Mouse (Mus musculus) MN1 (cell line): Measurements from ENCODE around the gene Pitx2.

Experiments
- DNase-seq: peaks from one replicate; pipeline ENCODE4 v3.0.0-alpha.2; 2016; ENCODE audit warnings: low spot score

Pitx2 gene

GRCm38 (mm10) chr3:129202871-129203740 is 3.4 kb downstream of the Pitx2 start:
- no peak for DNase-seq

DNA sequence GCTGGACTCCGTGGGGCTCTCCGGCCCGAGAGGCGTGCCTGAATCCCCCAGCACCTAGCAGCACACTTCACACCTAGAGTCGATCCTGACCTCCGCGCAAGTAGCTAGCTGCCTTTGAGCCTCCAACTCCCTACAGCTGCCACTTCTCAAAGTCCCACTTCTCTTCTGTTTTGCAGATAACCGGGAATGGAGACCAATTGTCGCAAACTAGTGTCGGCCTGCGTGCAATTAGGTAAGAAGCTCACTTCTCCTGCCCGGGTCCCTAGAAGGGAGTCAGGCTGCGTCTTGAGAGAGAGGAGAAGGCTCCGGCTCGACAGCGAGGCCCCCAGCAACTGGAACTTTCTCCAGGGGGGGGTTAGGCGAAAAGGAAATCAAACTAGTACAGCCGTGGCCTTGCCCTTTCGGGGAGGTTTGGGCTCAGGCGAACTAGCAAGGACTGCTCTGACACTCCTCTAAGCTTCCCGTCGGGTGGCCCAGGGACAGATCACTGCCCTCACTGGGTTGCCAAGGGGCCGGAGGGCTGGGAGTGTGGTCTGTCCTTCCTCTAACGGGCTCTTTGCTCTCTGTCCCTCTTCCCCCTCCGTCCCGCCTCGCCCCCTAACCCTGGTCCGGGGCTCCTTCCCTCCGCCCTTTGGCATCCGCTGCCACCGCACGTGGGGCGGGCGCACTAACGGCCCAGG is 4.2 kb downstream of the Pitx2 start:
- no peak for DNase-seq

- DNase-seq, result no peak
Observed at GRCm38 (mm10) chr3:129204441-129205313, 5.0 kb downstream of the Pitx2 start.

DNA sequence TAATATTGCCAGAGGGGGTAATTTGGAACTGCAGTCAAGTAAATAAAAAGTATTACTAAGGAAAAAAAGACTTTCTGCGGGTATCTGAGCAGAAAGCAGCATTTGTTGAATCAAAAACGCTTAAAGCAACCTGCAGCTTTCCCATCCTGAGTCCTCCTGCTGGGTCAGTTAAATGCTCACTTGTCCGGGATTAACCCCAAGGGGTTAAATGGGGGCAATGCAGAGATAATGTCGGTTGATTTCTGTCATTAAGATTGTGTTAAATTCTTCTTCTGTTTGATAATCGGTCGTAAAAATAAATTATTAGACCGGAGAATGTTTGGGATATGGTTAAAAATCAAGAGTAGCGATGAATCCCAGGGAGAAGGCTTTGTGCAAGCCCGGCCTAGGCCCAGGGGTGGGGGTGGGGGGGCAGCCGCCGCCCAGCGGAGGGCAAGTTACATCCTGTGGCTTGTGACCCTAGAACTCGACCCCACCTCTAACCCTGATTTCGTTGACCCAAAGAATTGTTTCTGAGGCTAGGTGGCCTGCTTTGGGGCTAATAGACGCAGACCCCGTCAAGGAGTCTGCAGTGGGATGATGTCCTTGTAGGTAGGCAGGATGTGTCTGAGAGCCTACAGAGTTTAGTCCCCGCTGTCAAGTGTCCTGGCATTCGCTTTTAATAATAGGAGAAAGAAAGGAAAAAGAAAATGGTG is 6.0 kb downstream of the Pitx2 start:
- DNase-seq, result no peak

DNA sequence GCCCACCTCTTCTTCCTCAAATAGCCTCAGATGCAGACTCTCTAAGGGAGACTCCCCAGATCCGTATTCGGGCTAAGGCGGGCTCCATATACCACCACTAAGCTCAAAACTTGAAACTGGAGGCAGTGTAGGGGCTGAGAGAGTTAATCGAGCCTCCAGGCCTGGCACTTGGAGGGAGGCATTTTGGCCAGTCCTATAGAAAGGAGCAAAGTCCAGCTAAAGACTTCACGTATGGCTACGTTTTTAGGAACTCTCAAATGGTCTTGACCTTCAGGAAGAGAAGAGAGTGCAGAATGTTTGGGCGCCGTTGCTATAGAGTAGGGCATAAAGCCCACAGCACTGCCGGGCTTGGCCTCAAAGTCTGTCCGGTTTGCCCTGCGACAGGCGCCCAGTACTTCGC is 7.1 kb downstream of the Pitx2 start:
- no peak for DNase-seq

DNA sequence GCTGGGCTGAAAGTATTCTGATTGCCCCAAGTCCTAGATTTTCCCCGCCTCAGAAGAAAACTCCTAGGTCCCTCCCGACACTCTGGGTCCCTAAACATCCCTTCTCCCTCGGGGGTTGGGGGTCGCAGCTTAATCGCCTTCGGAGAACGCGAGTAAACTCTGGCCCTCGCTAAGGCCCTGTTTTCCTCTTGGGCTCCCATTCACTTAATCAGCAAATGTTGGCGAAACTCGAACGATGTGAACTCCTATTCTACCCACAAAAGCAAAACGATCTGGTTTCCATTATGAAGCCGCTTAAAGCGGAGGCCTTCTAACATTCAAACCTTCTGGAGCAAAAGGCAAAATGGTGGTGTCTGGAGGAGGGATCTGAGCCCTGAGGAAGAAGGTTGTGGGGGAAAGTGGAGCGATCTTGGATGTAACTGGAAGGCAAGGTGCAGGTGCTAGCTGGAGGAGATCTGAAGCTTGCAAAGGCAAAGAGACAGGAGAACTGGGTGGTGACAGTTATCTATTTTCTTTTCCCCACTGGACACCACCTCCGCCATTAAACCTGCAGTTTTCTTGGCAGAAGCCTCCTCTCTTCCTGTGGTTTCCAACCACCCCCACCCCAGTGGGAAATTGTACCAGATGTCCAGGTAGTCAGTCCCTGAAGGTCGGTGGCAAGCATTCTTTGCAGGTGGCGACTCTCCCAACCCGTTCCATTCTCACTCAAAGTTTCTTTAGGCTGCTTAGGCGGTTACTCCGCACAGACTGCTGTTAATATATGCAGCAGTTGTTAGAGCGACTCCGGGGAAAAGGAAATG is 7.8 kb downstream of the Pitx2 start:
- DNase-seq, result no peak

DNA sequence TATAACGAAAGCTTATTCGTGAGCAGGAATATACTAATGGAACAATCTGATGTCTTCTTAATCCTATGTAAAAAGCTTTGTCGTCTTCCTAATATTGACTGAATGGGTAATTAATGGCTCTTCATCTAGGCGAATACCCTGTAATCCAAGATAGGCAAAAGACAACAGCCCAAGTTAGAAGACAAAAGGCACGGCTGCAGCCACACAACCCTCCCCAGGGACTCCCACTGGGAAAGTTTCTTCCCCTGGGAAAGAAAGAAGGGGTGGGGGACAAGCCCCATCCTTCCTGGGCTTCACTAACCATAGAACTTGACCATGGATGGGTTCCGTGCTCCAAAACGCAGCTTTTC is 8.3 kb downstream of the Pitx2 start:
- DNase-seq, result no peak

DNA sequence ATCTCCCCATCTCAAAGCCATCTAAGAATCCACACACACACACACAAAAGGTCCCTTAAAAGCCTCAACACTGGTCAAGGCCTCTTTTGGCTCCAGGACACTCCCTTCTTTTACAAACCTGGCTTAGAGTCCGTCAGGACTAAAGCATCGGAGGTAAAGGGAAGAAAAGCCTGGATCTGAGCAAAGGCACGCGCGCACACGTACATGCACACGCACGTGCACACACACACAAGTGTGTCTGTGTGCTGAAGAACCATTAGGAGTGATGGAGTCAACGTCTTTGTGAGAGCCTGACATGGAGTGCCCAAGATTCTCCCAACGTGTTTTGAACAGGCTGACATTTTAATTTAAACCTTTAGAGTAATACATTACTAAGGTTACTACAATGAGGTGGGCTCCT is 8.7 kb downstream of the Pitx2 start:
- DNase-seq, result no peak

GRCm38 (mm10) chr3:129209266-129209665 is 9.6 kb downstream of the Pitx2 start:
- DNase-seq, result no peak

GRCm38 (mm10) chr3:129209771-129210170 is 10.1 kb downstream of the Pitx2 start:
- DNase-seq, result no peak

DNA sequence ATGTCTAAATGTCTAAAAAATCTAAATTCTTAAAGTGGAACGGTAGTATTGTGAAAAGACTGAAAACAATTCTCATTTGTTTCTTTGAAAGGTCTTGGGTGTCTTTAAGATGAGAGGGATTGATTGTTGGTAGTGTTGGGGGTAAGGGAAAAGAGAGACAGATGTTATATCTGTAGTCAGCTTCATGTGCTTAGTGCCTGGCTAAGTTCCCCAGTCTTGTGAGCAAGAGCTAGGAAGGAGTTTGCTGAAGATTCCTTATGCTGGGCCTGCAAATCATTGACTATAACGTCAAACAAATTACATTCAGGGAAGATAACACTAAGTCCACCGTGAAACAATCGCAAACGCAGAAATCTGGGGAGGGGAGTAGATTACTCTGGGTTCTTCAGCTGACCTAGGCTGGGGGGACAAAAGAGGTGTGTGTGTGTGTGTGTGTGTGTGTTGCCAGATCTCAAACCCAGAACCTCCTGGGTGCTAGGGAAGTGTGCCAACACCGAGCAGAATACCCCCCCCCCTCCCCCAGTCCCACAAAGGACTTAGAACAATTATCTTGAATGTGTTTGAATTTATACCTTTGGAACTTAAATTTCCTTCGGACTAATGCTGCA is 12.5 kb downstream of the Pitx2 start:
- DNase-seq, result no peak

GRCm38 (mm10) chr3:129212807-129213206 is 13.1 kb downstream of the Pitx2 start:
- DNase-seq, result no peak

GRCm38 (mm10) chr3:129213633-129214145 is 14.0 kb downstream of the Pitx2 start:
- no peak for DNase-seq

GRCm38 (mm10) chr3:129214146-129214665 is 14.5 kb downstream of the Pitx2 start:
- no peak for DNase-seq

DNA sequence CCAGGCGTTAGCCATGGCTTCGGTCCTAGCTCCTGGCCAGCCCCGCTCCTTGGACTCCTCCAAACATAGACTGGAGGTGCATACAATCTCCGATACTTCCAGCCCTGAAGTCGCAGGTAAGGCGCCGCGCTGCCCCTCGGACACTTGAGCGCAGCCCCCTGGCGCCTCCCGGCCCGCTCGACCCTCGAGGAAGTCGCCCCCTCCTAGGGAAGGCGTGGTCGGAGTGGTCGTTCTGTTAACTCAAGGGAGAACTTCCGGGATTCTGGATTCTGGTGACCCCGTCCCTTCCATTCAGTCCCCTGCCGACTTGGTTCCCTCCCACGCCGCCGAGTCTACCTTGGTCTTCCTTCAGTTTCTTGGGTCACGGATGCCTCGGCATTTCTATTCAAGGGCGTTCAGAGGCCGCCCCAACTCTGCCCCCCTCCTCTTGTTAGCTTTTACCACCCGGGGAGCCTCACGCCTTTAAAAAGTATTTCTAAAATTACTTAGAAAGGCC is 15.0 kb downstream of the Pitx2 start:
- DNase-seq, result no peak

- DNase-seq, result no peak
Observed at GRCm38 (mm10) chr3:129215241-129215750, 15.6 kb downstream of the Pitx2 start.

- no peak for DNase-seq
Observed at GRCm38 (mm10) chr3:129215751-129216331, 16.2 kb downstream of the Pitx2 start.

DNA sequence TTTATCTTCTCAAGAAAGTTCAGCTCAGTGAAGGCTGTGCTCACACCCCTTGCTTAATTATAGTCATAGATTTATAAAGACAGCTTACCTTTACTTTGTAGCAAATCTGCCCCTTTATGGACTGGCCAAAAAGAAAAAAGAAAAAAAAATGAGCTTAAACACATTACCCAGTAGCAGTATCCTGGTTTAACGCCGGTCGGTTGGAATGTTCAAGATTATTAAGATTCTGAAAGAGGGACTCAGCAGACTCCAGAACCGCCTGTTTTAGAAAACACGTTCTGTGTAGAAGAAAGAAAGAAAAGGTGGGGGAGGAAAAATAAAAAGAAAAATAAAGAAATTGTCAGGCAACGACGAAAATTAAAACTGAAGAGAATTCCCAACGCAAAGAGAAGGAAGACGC is 16.8 kb downstream of the Pitx2 start:
- no peak for DNase-seq

DNA sequence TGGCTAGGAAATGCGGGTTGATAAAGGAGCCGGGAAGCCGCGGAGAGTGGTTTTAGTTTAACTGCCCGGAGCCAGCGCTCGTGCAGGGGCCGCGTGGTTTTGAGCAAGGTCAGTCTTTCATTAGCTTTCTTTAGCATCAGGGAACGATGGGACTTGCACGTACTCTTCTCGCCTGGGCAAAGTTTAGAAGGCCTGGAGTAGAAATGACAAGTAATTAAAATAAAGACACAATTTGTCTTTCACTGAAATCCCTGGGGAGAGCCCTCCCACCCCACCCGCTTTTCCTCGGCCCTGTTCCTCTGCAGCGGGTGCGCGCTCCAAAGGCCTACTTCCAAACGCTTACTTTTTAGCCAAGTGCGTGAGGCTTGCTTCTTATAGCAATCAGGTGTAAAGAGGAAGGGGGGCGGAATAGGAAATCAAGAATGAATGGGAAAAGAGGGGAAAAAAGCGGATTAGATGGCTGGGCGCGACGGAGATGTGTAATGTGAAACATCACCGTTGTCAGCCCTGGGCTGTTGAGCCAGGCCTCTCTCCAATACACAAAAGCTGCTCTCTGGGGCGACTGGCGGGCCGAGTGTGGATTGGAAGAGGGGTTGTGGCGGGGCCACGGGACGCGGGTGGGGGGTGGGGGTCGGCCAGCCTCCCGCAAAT is 17.4 kb downstream of the Pitx2 start:
- DNase-seq, result no peak
